Mouse (Mus musculus) lung, postnatal 0 days (tissue): ENCODE results near the gene Aco1. TPM values are rescaled to one million over a fixed set of nuclear protein-coding genes. Genes with fewer than 3 reads are reported as not detected.

ENCODE experiments used
- ATAC-seq: fragments of 200-750 bp; cut with Nextera tagmentation; 2 replicates; pipeline ENCODE4 v1.8.0; 2017; ENCODE audit warnings: moderate library complexity
- DNase-seq: peaks from one replicate; pipeline ENCODE4 v3.0.0-alpha.2; 2016; ENCODE audit warnings: low spot score
- H3K27ac ChIP-seq: fragments of 300-500 bp; sonication (generic); 2 replicates; pipeline ENCODE4 v1.5.1; 2014; ENCODE audit warnings: antibody characterized with exemption, mild to moderate bottlenecking, low read length, mixed read lengths
- H3K27me3 ChIP-seq: fragments of 300-500 bp; sonication (generic); replicated peaks from 2 replicates; pipeline ENCODE4 v1.6.1; 2014; ENCODE audit warnings: low read length, mixed read lengths; ENCODE audit not compliant: insufficient read depth
- H3K36me3 ChIP-seq: fragments of 300-500 bp; sonication (generic); 2 replicates; pipeline ENCODE4 v1.6.1; 2014; ENCODE audit warnings: low read length, mixed read lengths; ENCODE audit not compliant: insufficient read depth
- H3K4me1 ChIP-seq: fragments of 300-500 bp; sonication (generic); 2 replicates; pipeline ENCODE4 v1.6.1; 2014; ENCODE audit warnings: antibody characterized with exemption, low read depth, low read length, mixed read lengths; ENCODE audit not compliant: insufficient read depth
- H3K4me2 ChIP-seq: fragments of 300-500 bp; sonication (generic); replicated peaks from 2 replicates; pipeline ENCODE4 v1.6.1; 2014; ENCODE audit warnings: low read depth, mild to moderate bottlenecking, low read length, moderate library complexity, mixed read lengths
- H3K4me3 ChIP-seq: fragments of 300-500 bp; sonication (generic); 2 replicates; pipeline ENCODE4 v1.5.1; 2014; ENCODE audit warnings: low read depth, low read length
- H3K9ac ChIP-seq: fragments of 300-500 bp; sonication (generic); replicated peaks from 2 replicates; pipeline ENCODE4 v1.6.1; 2014; ENCODE audit warnings: low read depth, mild to moderate bottlenecking
- H3K9me3 ChIP-seq: fragments of 300-500 bp; sonication (generic); 2 replicates; pipeline ENCODE4 v1.6.1; 2016; ENCODE audit warnings: low read length, mixed read lengths
- CTCF ChIP-seq: IDR thresholded peaks from 2 replicates; pipeline ENCODE4 v1.5.1; 2016; ENCODE audit warnings: antibody characterized with exemption, mild to moderate bottlenecking
- EP300 ChIP-seq: IDR thresholded peaks from 2 replicates; pipeline ENCODE4 v1.6.1; 2016; ENCODE audit warnings: antibody characterized with exemption, mild to moderate bottlenecking, control low read depth
- WGBS: fragments of 180-500 bp; shearing (Covaris S2); extraction: QIAGEN DNeasy Blood & Tissue Kit; methylation state at CpG from one replicate; pipeline ENCODE4 v1.1.7; 2014; 5-methylcytosine and 5-hydroxymethylcytosine counted together
- polyA plus RNA-seq: library from polyadenylated mRNA; unstranded; fragments of >200 nt; fragmentation: Nextera tagmentation; extraction: Ambion mirVana; gene quantifications from 2 replicates; pipeline ENCODE4 v1.2.1, GENCODE M21; 2015

The Aco1 gene
- polyA plus RNA-seq, 1 experiment from 2014 or later = 38.0 TPM

- DNase-seq (no peak), ATAC-seq (no peak)
- Histone ChIP-seq H3K27ac (no peak overlapping the region), H3K36me3 (0 out of 2 replicates have a peak, but pooled peaks cover 3% of the 10 kb centered on the region), H3K9ac (no peak overlapping the region), H3K4me3 (no peak overlapping the region), H3K4me2 (no peak overlapping the region), H3K27me3 (no peaks in the 10 kb centered on the region), H3K4me1 (peaks cover 19% of the 10 kb centered on the region; the same call in 1 of the 2 replicates), H3K9me3 (no peaks in the 10 kb centered on the region)
- WGBS = 92% methylated on average over 8 of the region's 8 CpGs
- TF ChIP-seq CTCF (peak; percentile 36), EP300 (no peak)
Observed at GRCm38 (mm10) chr4:40160591-40161434, 17.9 kb downstream of the Aco1 start.

GRCm38 (mm10) chr4:40163646-40164045 lies 20.8 kb downstream of the Aco1 start:
- Histone ChIP-seq H3K9me3 (no peaks in the 10 kb centered on the region), H3K27ac (no peak overlapping the region), H3K4me3 (no peak overlapping the region), H3K27me3 (no peaks in the 10 kb centered on the region), H3K9ac (no peak overlapping the region), H3K36me3 (0 out of 2 replicates have a peak, but pooled peaks cover 7% of the 10 kb centered on the region), H3K4me2 (no peak overlapping the region), H3K4me1 (no peaks in the 10 kb centered on the region)
- no peak for DNase-seq
- TF ChIP-seq EP300 = no peak
- no peak for TF ChIP-seq CTCF
- 70% methylated on average over 10 of the region's 10 CpGs for whole genome bisulfite sequencing
- ATAC-seq = no peak

DNA sequence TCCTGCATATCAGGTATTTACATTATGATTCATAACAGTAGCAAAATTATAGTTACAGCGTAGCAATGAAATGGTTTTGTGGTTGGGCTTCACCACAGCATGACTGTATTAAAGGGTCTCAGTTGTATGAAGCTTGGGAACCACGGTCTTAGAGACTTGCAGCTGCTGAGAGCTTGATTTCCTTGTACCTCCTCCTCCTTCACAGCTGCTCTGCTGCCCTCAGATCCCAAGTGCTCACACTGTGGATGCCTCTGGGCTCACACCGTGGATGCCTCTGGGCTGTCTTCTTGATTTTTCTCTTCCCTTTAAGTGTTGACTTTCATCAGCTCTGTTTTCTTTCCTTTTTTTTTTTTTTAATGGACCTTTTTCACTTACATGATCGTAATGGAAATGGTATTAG lies 28.6 kb downstream of the Aco1 start:
- no peak for DNase-seq

DNA sequence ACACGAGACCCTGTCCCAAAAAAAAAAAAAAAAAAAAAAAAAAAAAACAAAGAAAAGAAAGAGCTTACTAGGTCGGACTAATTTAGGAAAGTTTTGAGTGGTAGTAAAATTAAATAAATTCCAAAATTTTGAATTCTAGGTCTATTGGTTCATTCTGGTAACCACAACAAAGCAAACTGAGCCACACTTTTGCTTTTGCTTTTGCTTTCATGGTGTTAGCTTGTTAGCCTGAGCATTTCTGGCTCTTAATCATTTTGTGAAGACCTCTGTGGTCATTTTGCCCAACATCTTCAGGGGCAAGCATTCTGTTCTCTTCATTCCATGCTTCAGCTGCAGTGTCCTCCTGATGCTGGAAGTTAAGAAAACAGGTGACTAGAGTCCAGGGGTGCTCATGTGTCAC lies 29.5 kb downstream of the Aco1 start:
- 61% methylated on average over 2 of the region's 2 CpGs for WGBS
- Histone ChIP-seq H3K9me3 (no peaks in the 10 kb centered on the region), H3K4me1 (no peaks in the 10 kb centered on the region), H3K36me3 (0 out of 2 replicates have a peak, but pooled peaks cover 7% of the 10 kb centered on the region), H3K9ac (no peak overlapping the region), H3K27me3 (no peaks in the 10 kb centered on the region), H3K27ac (no peak overlapping the region), H3K4me3 (no peak overlapping the region), H3K4me2 (no peak overlapping the region)
- DNase-seq = no peak
- TF ChIP-seq CTCF = no peak
- TF ChIP-seq EP300 = no peak
- no peak for ATAC-seq

More for the DNA sequence above, 28.6 kb downstream of the Aco1 start:
- Histone ChIP-seq H3K36me3 (0 out of 2 replicates have a peak, but pooled peaks cover 7% of the 10 kb centered on the region), H3K4me2 (no peak overlapping the region), H3K4me3 (no peak overlapping the region), H3K27me3 (no peaks in the 10 kb centered on the region), H3K4me1 (no peaks in the 10 kb centered on the region), H3K27ac (no peak overlapping the region), H3K9ac (no peak overlapping the region), H3K9me3 (no peaks in the 10 kb centered on the region)
- TF ChIP-seq EP300 (no peak), CTCF (no peak)
- ATAC-seq = no peak
- WGBS = 78% methylated on average over 4 of the region's 4 CpGs

- TF ChIP-seq EP300 = no peak
- TF ChIP-seq CTCF = no peak
Observed at GRCm38 (mm10) chr4:40174321-40174720, 31.4 kb downstream of the Aco1 start.

GRCm38 (mm10) chr4:40178584-40178983 lies 35.7 kb downstream of the Aco1 start:
- no peaks in the 10 kb centered on the region for H3K4me1 ChIP-seq
- peaks cover 20% of the 10 kb centered on the region for H3K36me3 ChIP-seq
- H3K9me3 ChIP-seq = no peaks in the 10 kb centered on the region
- H3K4me2 ChIP-seq = no peak overlapping the region
- DNase-seq = no peak
- ATAC-seq = no peak
- no peak overlapping the region for H3K4me3 ChIP-seq
- no peak for TF ChIP-seq CTCF
- no peak for TF ChIP-seq EP300
- no peak overlapping the region for H3K9ac ChIP-seq
- H3K27me3 ChIP-seq = no peaks in the 10 kb centered on the region
- 84% methylated on average over 17 of the region's 17 CpGs for WGBS
- H3K27ac ChIP-seq = no peak overlapping the region

More at GRCm38 (mm10) chr4:40174321-40174720, 31.4 kb downstream of the Aco1 start:
- H3K4me2 ChIP-seq = no peak overlapping the region
- no peak overlapping the region for H3K4me3 ChIP-seq
- 45% methylated on average over 4 of the region's 4 CpGs for WGBS
- ATAC-seq (peak; percentile 80), DNase-seq (peak; percentile 49)
- H3K9me3 ChIP-seq = no peaks in the 10 kb centered on the region
- no peaks in the 10 kb centered on the region for H3K4me1 ChIP-seq
- 0 out of 2 replicates have a peak, but pooled peaks cover 10% of the 10 kb centered on the region for H3K36me3 ChIP-seq
- H3K27me3 ChIP-seq = no peaks in the 10 kb centered on the region
- H3K27ac ChIP-seq = no peak overlapping the region
- H3K9ac ChIP-seq = no peak overlapping the region
